In the genomic region with DNA sequence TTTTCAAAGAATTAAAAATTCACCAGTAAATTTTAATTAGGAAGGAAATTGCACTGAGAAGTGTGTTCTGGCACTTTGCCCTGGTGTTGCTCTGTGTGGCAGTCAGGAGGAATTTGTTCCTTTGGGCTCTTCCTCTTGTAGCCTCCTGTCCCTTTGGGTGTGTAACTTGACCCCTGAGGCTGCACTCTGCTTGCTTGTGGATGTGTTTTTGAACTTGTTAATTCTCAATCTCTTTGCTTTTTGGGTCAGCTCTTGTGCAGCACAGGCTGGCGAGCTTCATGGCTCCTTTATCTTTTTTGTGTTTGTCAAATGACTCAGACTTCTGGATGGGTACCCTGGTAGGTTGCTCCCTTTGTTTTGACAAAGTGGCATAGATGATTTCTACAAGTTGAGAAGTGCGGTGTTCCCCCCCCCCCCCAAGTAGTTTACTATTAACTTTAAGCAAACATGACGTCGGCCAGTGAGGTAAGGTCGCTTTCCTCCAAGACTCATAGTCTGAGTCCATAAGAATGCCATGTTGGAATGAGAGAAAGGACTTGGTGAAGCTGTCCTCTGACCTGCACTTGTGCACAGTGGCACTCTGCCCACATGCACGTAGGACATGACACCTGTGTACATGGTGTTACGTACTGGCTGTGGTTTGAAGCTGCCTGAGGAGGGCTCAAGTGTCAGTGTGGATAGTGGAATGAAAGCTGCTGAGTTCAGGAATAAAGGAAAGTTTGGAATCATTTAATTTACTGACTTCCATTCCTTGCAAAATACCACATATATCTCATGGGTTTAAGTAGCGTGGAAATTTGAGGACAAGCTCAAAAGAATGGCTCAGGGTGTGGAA, we compare ENCODE assay signal across 9 mouse cellular contexts. TPM values are rescaled to one million over a fixed set of nuclear protein-coding genes. Genes with fewer than 3 reads are reported as not detected.
DNase-seq lines count a peak whose midpoint lies in the region; ATAC-seq and TF ChIP-seq lines count a peak whose summit lies in the region.
"Had no signal": no experiment of that assay in that cellular context is flagged by ENCODE, and none has a peak within 500 bp of the region (broad histone marks: within the 10 kb centered on the region; RNA-seq: fewer than 3 reads in every experiment).

No protein-coding gene starts in this region.

- no peak for TF ChIP-seq CTCF in MEL (IDR thresholded peaks at IDR 0.05 in 2 of 3, conservative IDR thresholded peaks at IDR 0.05 in 1 of 3; ENCODE audit: control insufficient read depth in 1 of 3, insufficient read depth in 1 of 3, low read depth in 2 of 3, low read length in 3 of 3, poor library complexity in 1 of 3, severe bottlenecking in 1 of 3)
- TF ChIP-seq CTCF in heart, postnatal 0 days (IDR thresholded peaks at IDR 0.05; ENCODE audit: low read depth): no peak

- no peak for TF ChIP-seq POLR2A in MEL (IDR thresholded peaks at IDR 0.05; ENCODE audit: control insufficient read depth in 1 of 2, insufficient read depth in 1 of 2, low read depth in 1 of 2, low read length in 2 of 2, poor library complexity in 1 of 2)

- H3K36me3 ChIP-seq in MEL (ENCODE audit: control insufficient read depth in 1 of 2, insufficient read depth in 2 of 2, low read length in 2 of 2): peaks cover 7 to 27% of the 10 kb centered on the region in 2 experiments
- no peaks in the 10 kb centered on the region for H3K36me3 ChIP-seq in heart, postnatal 0 days (replicated peaks; ENCODE audit: control insufficient read depth, insufficient read depth, low read length)
- no peaks in the 10 kb centered on the region for H3K36me3 ChIP-seq in liver, embryonic 15.5 days (replicated peaks)
- no peaks in the 10 kb centered on the region for H3K36me3 ChIP-seq in hindbrain, embryonic 12.5 days

- peak; percentile 39 to 49 for DNase-seq in cerebellum, adult 18-20 months
- no peak for DNase-seq in cerebellum, adult 9-11 months
- DNase-seq in MEL (ENCODE audit: low read depth, low spot score): peak; percentile 60
- DNase-seq in heart, postnatal 0 days (ENCODE audit: low spot score): peak; percentile 14
- DNase-seq in spleen, postnatal 4 days (ENCODE audit: low spot score in 2 of 2): no peak
- DNase-seq in thymus, adult 18-20 months: no peak
- DNase-seq: right cerebral cortex, postnatal 4 days had no signal

- peak; percentile 39; the same call in 1 of the 2 replicates for ATAC-seq in heart, postnatal 0 days (ENCODE audit: insufficient read depth, low read depth)
- ATAC-seq in liver, embryonic 15.5 days (ENCODE audit: insufficient read depth): peak; percentile 58
- no peak for ATAC-seq in hindbrain, embryonic 12.5 days (ENCODE audit: low FRiP score)

- peaks cover 5 to 19% of the 10 kb centered on the region in 2 experiments for H3K4me1 ChIP-seq in MEL (ENCODE audit: control insufficient read depth in 1 of 2, insufficient read depth in 2 of 2, low read length in 2 of 2)
- H3K4me1 ChIP-seq in heart, postnatal 0 days (ENCODE audit: control insufficient read depth, insufficient read depth): peaks cover 42% of the 10 kb centered on the region
- peaks cover 46% of the 10 kb centered on the region for H3K4me1 ChIP-seq in liver, embryonic 15.5 days (replicated peaks)
- H3K4me1 ChIP-seq in hindbrain, embryonic 12.5 days: peaks cover 11% of the 10 kb centered on the region; the same call in 1 of the 2 replicates

- peaks cover 77% of the 10 kb centered on the region for H3K79me2 ChIP-seq in MEL (ENCODE audit: control insufficient read depth, insufficient read depth, low read length, poor library complexity)

- no peaks in the 10 kb centered on the region for H3K9me3 ChIP-seq in MEL (replicated peaks; ENCODE audit: insufficient read depth, low read length)
- no peaks in the 10 kb centered on the region for H3K9me3 ChIP-seq in heart, postnatal 0 days (replicated peaks; ENCODE audit: control insufficient read depth, low read length)
- H3K9me3 ChIP-seq in liver, embryonic 15.5 days (replicated peaks): no peaks in the 10 kb centered on the region
- no peaks in the 10 kb centered on the region for H3K9me3 ChIP-seq in hindbrain, embryonic 12.5 days (replicated peaks)

- no peaks in the 10 kb centered on the region for H3K27me3 ChIP-seq in MEL (ENCODE audit: control insufficient read depth in 1 of 2, insufficient read depth in 2 of 2, low read length in 2 of 2)
- no peaks in the 10 kb centered on the region for H3K27me3 ChIP-seq in heart, postnatal 0 days (ENCODE audit: control insufficient read depth, insufficient read depth, low read length)
- H3K27me3 ChIP-seq in liver, embryonic 15.5 days: no peaks in the 10 kb centered on the region
- no peaks in the 10 kb centered on the region for H3K27me3 ChIP-seq in hindbrain, embryonic 12.5 days

- WGBS in heart, postnatal 0 days: 46% methylated on average over 8 of the region's 8 CpGs
- 65% methylated on average over 8 of the region's 8 CpGs for WGBS in liver, embryonic 15.5 days (ENCODE audit: insufficient replicate concordance)
- 81% methylated on average over 8 of the region's 8 CpGs for WGBS in hindbrain, embryonic 12.5 days

- no peak overlapping the region for H3K4me3 ChIP-seq in MEL (ENCODE audit: control insufficient read depth in 1 of 2, insufficient read depth in 1 of 2, low read depth in 2 of 2, low read length in 2 of 2)
- no peak overlapping the region for H3K4me3 ChIP-seq in heart, postnatal 0 days (ENCODE audit: low read depth, low read length)
- no peak overlapping the region for H3K4me3 ChIP-seq in liver, embryonic 15.5 days (replicated peaks)
- H3K4me3 ChIP-seq in hindbrain, embryonic 12.5 days: no peak overlapping the region

- H3K27ac ChIP-seq in MEL (ENCODE audit: control insufficient read depth, low read depth, low read length): no peak overlapping the region
- no peak overlapping the region for H3K27ac ChIP-seq in heart, postnatal 0 days (ENCODE audit: low read depth)
- H3K27ac ChIP-seq in liver, embryonic 15.5 days (replicated peaks): peak overlapping the region; percentile 64
- H3K27ac ChIP-seq in hindbrain, embryonic 12.5 days: no peak overlapping the region

- no peak for TF ChIP-seq RAD21 in MEL (IDR thresholded peaks at IDR 0.05; ENCODE audit: low read depth, low read length)

- no peak overlapping the region for H3K9ac ChIP-seq in MEL (ENCODE audit: control insufficient read depth, low read depth, low read length, poor library complexity, severe bottlenecking)
- H3K9ac ChIP-seq in heart, postnatal 0 days (replicated peaks; ENCODE audit: low read depth, low read length): no peak overlapping the region
- H3K9ac ChIP-seq in liver, embryonic 15.5 days: no peak overlapping the region
- H3K9ac ChIP-seq in hindbrain, embryonic 12.5 days: no peak overlapping the region

- no peak for TF ChIP-seq EP300 in MEL (IDR thresholded peaks at IDR 0.05; ENCODE audit: low read depth in 1 of 2, low read length in 2 of 2)
- no peak for TF ChIP-seq EP300 in heart, postnatal 0 days (IDR thresholded peaks at IDR 0.05; ENCODE audit: low read depth)

- H3K4me2 ChIP-seq in heart, postnatal 0 days (ENCODE audit: low read depth, low read length): no peak overlapping the region
- H3K4me2 ChIP-seq in liver, embryonic 15.5 days: peak overlapping the region; percentile 14
- no peak overlapping the region for H3K4me2 ChIP-seq in hindbrain, embryonic 12.5 days (replicated peaks)

TF ChIP-seq in MEL, 35 proteins besides CTCF, POLR2A, EP300 and RAD21:
- TF ChIP-seq MEF2A (IDR thresholded peaks at IDR 0.05; ENCODE audit: extremely low read depth, insufficient replicate concordance, low read depth, low read length, poor library complexity, severe bottlenecking) (no peak), GABPA (IDR thresholded peaks at IDR 0.05; ENCODE audit: low read depth, low read length) (no peak), UBTF (IDR thresholded peaks at IDR 0.05; ENCODE audit: borderline replicate concordance, insufficient read depth, low read depth, low read length) (no peak), NELFE (IDR thresholded peaks at IDR 0.05; ENCODE audit: low read depth, low read length) (no peak), ELF1 (IDR thresholded peaks at IDR 0.05; ENCODE audit: low read depth, low read length) (no peak), ZNF384 (IDR thresholded peaks at IDR 0.05; ENCODE audit: low read depth, low read length) (no peak), SMC3 (IDR thresholded peaks at IDR 0.05; ENCODE audit: low read depth, low read length) (no peak), TAL1 (IDR thresholded peaks at IDR 0.05; ENCODE audit: low read length) (no peak), MXI1 (IDR thresholded peaks at IDR 0.05; ENCODE audit: low read depth, low read length) (no peak), USF2 (IDR thresholded peaks at IDR 0.05; ENCODE audit: borderline replicate concordance in 1 of 2, insufficient read depth in 1 of 2, low read depth in 1 of 2, low read length in 2 of 2) (no peak), CHD2 (IDR thresholded peaks at IDR 0.05; ENCODE audit: low read length) (no peak)
TF ChIP-seq in MEL: peak in this region for 0.

RNA-seq across cellular contexts. Expression of gene Tbl1xr1, which starts 14.2 kb away (rescaled TPM):
- 45.6 and 58.2 TPM in 2 replicates for total RNA-seq in MEL (2012; rRNA removed)
- polyA plus RNA-seq in MEL (2012; ENCODE audit: insufficient read depth in 1 of 2, insufficient read length in 2 of 2, low read depth in 1 of 2, low replicate concordance in 2 of 2, missing spikeins in 1 of 2): 100 to 1,000 TPM in 1 of 2 experiments, 10 to 100 TPM in 1; 33.9 to 185 TPM
- total RNA-seq in heart, postnatal 0 days (2014; rRNA removed; ENCODE audit: low replicate concordance): 17.2 and 17.9 TPM in 2 replicates
- polyA plus RNA-seq in heart, postnatal 0 days (2015; fragmentation: Nextera tagmentation; extraction: Ambion mirVana): 6.1 and 7.7 TPM in 2 replicates
- polyA plus RNA-seq in liver, embryonic 15.5 days (2015; fragmentation: Nextera tagmentation; extraction: Ambion mirVana): 4.7 and 6.3 TPM in 2 replicates
- polyA plus RNA-seq in hindbrain, embryonic 12.5 days (2016; fragmentation: Nextera tagmentation; extraction: Ambion mirVana): 33.3 and 34.4 TPM in 2 replicates

Comparison
In these comparisons a context has a peak if more than half of its experiments do, and no peak if none do; other contexts are left out.
1. DNase-seq: peak in cerebellum, adult 18-20 months (2 of 2), MEL (single experiment) and heart, postnatal 0 days (single experiment); none in cerebellum, adult 9-11 months (single experiment), spleen, postnatal 4 days (0 of 2) and thymus, adult 18-20 months (0 of 2).